In genomic region chr1:92790628-92791027, GRCm38 (mm10) we compare ENCODE assay signal across 10 mouse cellular contexts. TPM values are rescaled to one million over a fixed set of nuclear protein-coding genes. Genes with fewer than 3 reads are reported as not detected.
A peak's percentile ranks its signal among the peaks of the same experiment; 100 is the strongest.
DNase-seq lines count a peak whose midpoint lies in the region; ATAC-seq and TF ChIP-seq lines count a peak whose summit lies in the region.
"Had no signal": no experiment of that assay in that cellular context is flagged by ENCODE, and none has a peak within 500 bp of the region (broad histone marks: within the 10 kb centered on the region; RNA-seq: fewer than 3 reads in every experiment).

No protein-coding gene starts in this region.

- peak overlapping the region; percentile 3; the same call in 1 of the 2 replicates for H3K9ac ChIP-seq in kidney, embryonic 16.5 days (replicated peaks; ENCODE audit: low read length)
- no peak overlapping the region for H3K9ac ChIP-seq in embryonic facial prominence, embryonic 15.5 days
- no peak overlapping the region for H3K9ac ChIP-seq in hindbrain, embryonic 15.5 days

- peak overlapping the region; percentile 40 for H3K4me2 ChIP-seq in kidney, embryonic 16.5 days (replicated peaks; ENCODE audit: low read depth, low read length)
- H3K4me2 ChIP-seq in embryonic facial prominence, embryonic 15.5 days (replicated peaks), result peak overlapping the region; percentile 36
- peak overlapping the region; percentile 28 for H3K4me2 ChIP-seq in hindbrain, embryonic 15.5 days
- H3K4me2 ChIP-seq in myocyte (ENCODE audit: low read depth), result peak overlapping the region; percentile 62

- H3K79me2 ChIP-seq in myocyte (ENCODE audit: control insufficient read depth, insufficient read depth), result no peaks in the 10 kb centered on the region

- H3ac ChIP-seq in myocyte (ENCODE audit: control insufficient read depth, insufficient read length), result no peak overlapping the region

- ATAC-seq in kidney, embryonic 16.5 days (ENCODE audit: low FRiP score, low TSS enrichment), result peak; percentile 31; the same call in 1 of the 2 replicates
- ATAC-seq in embryonic facial prominence, embryonic 15.5 days (ENCODE audit: insufficient number of reproducible peaks, low FRiP score, low TSS enrichment, low read depth), result no peak
- no peak for ATAC-seq in hindbrain, embryonic 15.5 days (ENCODE audit: low FRiP score, low read depth)

- H3K27me3 ChIP-seq in kidney, embryonic 16.5 days (ENCODE audit: insufficient read depth, low read length), result no peaks in the 10 kb centered on the region
- 0 out of 2 replicates have a peak, but pooled peaks cover 2% of the 10 kb centered on the region for H3K27me3 ChIP-seq in embryonic facial prominence, embryonic 15.5 days
- no peaks in the 10 kb centered on the region for H3K27me3 ChIP-seq in hindbrain, embryonic 15.5 days
- H3K27me3 ChIP-seq in myocyte (ENCODE audit: control insufficient read depth, insufficient read depth, insufficient read length), result no peaks in the 10 kb centered on the region

- H3K36me3 ChIP-seq in kidney, embryonic 16.5 days (ENCODE audit: insufficient read depth, low read length), result no peaks in the 10 kb centered on the region
- no peaks in the 10 kb centered on the region for H3K36me3 ChIP-seq in embryonic facial prominence, embryonic 15.5 days
- H3K36me3 ChIP-seq in hindbrain, embryonic 15.5 days, result no peaks in the 10 kb centered on the region
- H3K36me3 ChIP-seq in myocyte (ENCODE audit: control insufficient read depth, insufficient read depth), result no peaks in the 10 kb centered on the region

- DNase-seq in kidney, postnatal 25 days, result no peak
- no peak for DNase-seq in urinary bladder, adult 18-20 months (ENCODE audit: low spot score in 2 of 2)
- no peak for DNase-seq in T-cell, adult 2 months (ENCODE audit: low spot score)
- DNase-seq in spleen, adult 12 weeks (ENCODE audit: low spot score), result no peak
- DNase-seq: gastrocnemius, postnatal 25 days; kidney, adult 8-10 months had no signal

- no peak overlapping the region for H3K27ac ChIP-seq in kidney, embryonic 16.5 days (ENCODE audit: low read length)
- peak overlapping the region; percentile 13; the same call in 1 of the 2 replicates for H3K27ac ChIP-seq in embryonic facial prominence, embryonic 15.5 days (replicated peaks)
- no peak overlapping the region for H3K27ac ChIP-seq in hindbrain, embryonic 15.5 days (replicated peaks)

- peaks cover 17% of the 10 kb centered on the region for H3K4me1 ChIP-seq in kidney, embryonic 16.5 days (ENCODE audit: insufficient read depth, low read length)
- peaks cover 20% of the 10 kb centered on the region for H3K4me1 ChIP-seq in embryonic facial prominence, embryonic 15.5 days
- peaks cover 14% of the 10 kb centered on the region for H3K4me1 ChIP-seq in hindbrain, embryonic 15.5 days (replicated peaks)

- H3K4me3 ChIP-seq in kidney, embryonic 16.5 days (ENCODE audit: low read length), result peak overlapping the region; percentile 2
- 0 out of 2 replicates have a peak overlapping the region, but pooled peaks have one; percentile 10 for H3K4me3 ChIP-seq in embryonic facial prominence, embryonic 15.5 days (replicated peaks)
- H3K4me3 ChIP-seq in hindbrain, embryonic 15.5 days, result no peak overlapping the region
- H3K4me3 ChIP-seq in myocyte, result no peak overlapping the region

- H3K9me3 ChIP-seq in kidney, embryonic 16.5 days (ENCODE audit: low read length), result no peaks in the 10 kb centered on the region
- no peaks in the 10 kb centered on the region for H3K9me3 ChIP-seq in embryonic facial prominence, embryonic 15.5 days (replicated peaks)
- no peaks in the 10 kb centered on the region for H3K9me3 ChIP-seq in hindbrain, embryonic 15.5 days

- TF ChIP-seq POLR2A in myocyte (IDR thresholded peaks at IDR 0.05; ENCODE audit: insufficient read length, low read depth), result peak; percentile 0

- 19% methylated on average over 7 of the region's 7 CpGs for WGBS in kidney, embryonic 16.5 days
- WGBS in embryonic facial prominence, embryonic 15.5 days, result 18% methylated on average over 7 of the region's 7 CpGs
- 29% methylated on average over 7 of the region's 7 CpGs for WGBS in hindbrain, embryonic 15.5 days

TF ChIP-seq in myocyte, 11 proteins besides CTCF, POLR2A, EP300 and RAD21:
- TF ChIP-seq USF1 (IDR thresholded peaks at IDR 0.05; ENCODE audit: low read depth), result no peak
- no peak for TF ChIP-seq CEBPB (IDR thresholded peaks at IDR 0.05; ENCODE audit: insufficient read depth, poor library complexity, severe bottlenecking)
- peak; percentile 76 for TF ChIP-seq TCF12 (IDR thresholded peaks at IDR 0.05; ENCODE audit: insufficient read depth, poor library complexity, severe bottlenecking)
- no peak for TF ChIP-seq MAX (IDR thresholded peaks at IDR 0.05; ENCODE audit: low read depth)
- peak; percentile 67 to 91 (median 74) for TF ChIP-seq MYOG (IDR thresholded peaks at IDR 0.05; ENCODE audit: control insufficient read depth in 1 of 3, insufficient read depth in 1 of 3, insufficient read length in 2 of 3, low read depth in 2 of 3)
- TF ChIP-seq REST (IDR thresholded peaks at IDR 0.05; ENCODE audit: insufficient read depth, insufficient read length), result no peak
- TF ChIP-seq MYOD1 (IDR thresholded peaks at IDR 0.05; ENCODE audit: control insufficient read depth in 1 of 3, insufficient read length in 2 of 3, low read depth in 2 of 3), result peak in 2 of 3 experiments; percentile 85 to 87
- TF ChIP-seq SRF (IDR thresholded peaks at IDR 0.05; ENCODE audit: control insufficient read depth, insufficient read length, low read depth), result no peak

RNA-seq across cellular contexts. Expression of gene Gpc1, which starts 40.8 kb away (rescaled TPM):
- 58.1 and 61.5 TPM in 2 replicates for polyA plus RNA-seq in kidney, embryonic 16.5 days (2015; fragmentation: Nextera tagmentation; extraction: Ambion mirVana)
- 93.6 and 95.3 TPM in 2 replicates for polyA plus RNA-seq in embryonic facial prominence, embryonic 15.5 days (2015; fragmentation: Nextera tagmentation; extraction: Ambion mirVana)
- 64.5 and 71.2 TPM in 2 replicates for polyA plus RNA-seq in hindbrain, embryonic 15.5 days (2015; fragmentation: Nextera tagmentation; extraction: Ambion mirVana)
- 930 TPM for polyA plus RNA-seq in myocyte (2012; fragmentation: generic; extraction: Trizol)

Comparison
In these comparisons a context has a peak if more than half of its experiments do, and no peak if none do; other contexts are left out.
1. H3K4me3 ChIP-seq: peak in kidney, embryonic 16.5 days (single experiment) and embryonic facial prominence, embryonic 15.5 days (single experiment); none in hindbrain, embryonic 15.5 days (single experiment) and myocyte (single experiment).
2. Peak in every context shown above with its lines, with median percentiles within 50 percentile points of each other: H3K4me2 ChIP-seq.